Mouse (Mus musculus) liver, embryonic 16.5 days (tissue): ENCODE measurements at regions not wholly inside any gene's neighbourhood (a gene's known extent, or its start where the extent isn't known, plus 50 kb on each side); places are given as distances from the start of the nearest gene placed in this dataset.
"Not testable (repeated sequence)": the region's sequence is repeated elsewhere in the genome, so short reads cannot be mapped to it uniquely, and the experiment has no call there.

Experiments
- ATAC-seq: fragments of 200-750 bp; cut with Nextera tagmentation; 2 replicates; pipeline ENCODE4 v1.8.0; 2017; ENCODE audit warnings: low read depth, mild to moderate bottlenecking, moderate number of reproducible peaks, moderate library complexity
- H3K27ac ChIP-seq: fragments of 300-500 bp; sonication (generic); 2 replicates; pipeline ENCODE4 v1.5.1; 2014; ENCODE audit warnings: mild to moderate bottlenecking, low read length
- H3K27me3 ChIP-seq: fragments of 300-500 bp; sonication (generic); 2 replicates; pipeline ENCODE4 v1.6.1; 2014; ENCODE audit warnings: low read depth, low read length, mixed read lengths; ENCODE audit not compliant: control insufficient read depth, insufficient read depth
- H3K36me3 ChIP-seq: fragments of 300-500 bp; sonication (generic); 2 replicates; pipeline ENCODE4 v1.6.1; 2014; ENCODE audit warnings: mild to moderate bottlenecking; ENCODE audit not compliant: control insufficient read depth, insufficient read depth
- H3K4me1 ChIP-seq: fragments of 300-500 bp; sonication (generic); 2 replicates; pipeline ENCODE4 v1.6.1; 2014; ENCODE audit warnings: low read depth, low read length, mixed read lengths; ENCODE audit not compliant: control insufficient read depth
- H3K4me2 ChIP-seq: fragments of 300-500 bp; sonication (generic); 2 replicates; pipeline ENCODE4 v1.6.1; 2014; ENCODE audit warnings: low read depth, low read length, mixed read lengths
- H3K4me3 ChIP-seq: fragments of 300-500 bp; sonication (generic); 2 replicates; pipeline ENCODE4 v1.5.1; 2014; ENCODE audit warnings: low read depth, mild to moderate bottlenecking, low read length
- H3K9ac ChIP-seq: fragments of 300-500 bp; sonication (generic); 2 replicates; pipeline ENCODE4 v1.6.1; 2014; ENCODE audit warnings: low read depth, low read length
- H3K9me3 ChIP-seq: fragments of 300-500 bp; sonication (generic); replicated peaks from 2 replicates; pipeline ENCODE4 v1.6.1; 2016; ENCODE audit warnings: low read length; ENCODE audit not compliant: control insufficient read depth
- WGBS: fragments of 180-500 bp; shearing (Covaris S2); extraction: QIAGEN DNeasy Blood & Tissue Kit; methylation state at CpG from one replicate; pipeline ENCODE4 v1.1.7; 2014; ENCODE audit not compliant: insufficient replicate concordance; 5-methylcytosine and 5-hydroxymethylcytosine counted together

GRCm38 (mm10) chr10:117499177-117499863 lies 119.5 kb upstream of the Cpsf6 start:
- no peak for ATAC-seq
- Histone ChIP-seq H3K27me3 (no peaks in the 10 kb centered on the region), H3K27ac (no peak overlapping the region), H3K4me2 (no peak overlapping the region), H3K9me3 (no peaks in the 10 kb centered on the region), H3K4me3 (no peak overlapping the region), H3K9ac (no peak overlapping the region), H3K36me3 (no peaks in the 10 kb centered on the region), H3K4me1 (no peaks in the 10 kb centered on the region)
- WGBS: 74% methylated on average over 8 of the region's 8 CpGs

- Histone ChIP-seq H3K4me3 (no peak overlapping the region), H3K4me1 (no peaks in the 10 kb centered on the region), H3K36me3 (no peaks in the 10 kb centered on the region), H3K27me3 (no peaks in the 10 kb centered on the region), H3K27ac (no peak overlapping the region), H3K9me3 (no peaks in the 10 kb centered on the region), H3K4me2 (no peak overlapping the region), H3K9ac (no peak overlapping the region)
- no peak for ATAC-seq
- WGBS: 56% methylated on average over 6 of the region's 6 CpGs
Observed at GRCm38 (mm10) chr10:117498497-117498896, 118.7 kb upstream of the Cpsf6 start.

GRCm38 (mm10) chr10:117497565-117498256 lies 117.9 kb upstream of the Cpsf6 start:
- no peaks in the 10 kb centered on the region for H3K4me1 ChIP-seq
- no peak overlapping the region for H3K4me3 ChIP-seq
- no peaks in the 10 kb centered on the region for H3K36me3 ChIP-seq
- 61% methylated on average over 16 of the region's 16 CpGs for WGBS
- H3K4me2 ChIP-seq: no peak overlapping the region
- peak; percentile 39; the same call in 1 of the 2 replicates for ATAC-seq
- no peaks in the 10 kb centered on the region for H3K27me3 ChIP-seq
- H3K27ac ChIP-seq: no peak overlapping the region
- no peak overlapping the region for H3K9ac ChIP-seq
- no peaks in the 10 kb centered on the region for H3K9me3 ChIP-seq

GRCm38 (mm10) chr10:117497082-117497481 lies 117.3 kb upstream of the Cpsf6 start:
- H3K4me3 ChIP-seq, H3K4me1 ChIP-seq, H3K27me3 ChIP-seq, ATAC-seq, H3K9me3 ChIP-seq, H3K36me3 ChIP-seq, H3K9ac ChIP-seq, H3K4me2 ChIP-seq, H3K27ac ChIP-seq: not testable (repeated sequence)
- WGBS: 59% methylated on average over 1 of the region's 1 CpGs

- no peak for ATAC-seq
- no peaks in the 10 kb centered on the region for H3K4me1 ChIP-seq
- 71% methylated on average over 21 of the region's 21 CpGs for WGBS
Observed at GRCm38 (mm10) chr10:117496064-117497011, 116.5 kb upstream of the Cpsf6 start.

GRCm38 (mm10) chr10:117494171-117494701 lies 114.4 kb upstream of the Cpsf6 start:
- ATAC-seq: peak; percentile 74
- Histone ChIP-seq H3K27me3 (no peaks in the 10 kb centered on the region), H3K36me3 (no peaks in the 10 kb centered on the region), H3K4me3 (peak overlapping the region; percentile 43), H3K9me3 (no peaks in the 10 kb centered on the region), H3K9ac (no peak overlapping the region), H3K4me2 (peak overlapping the region; percentile 50), H3K27ac (peak overlapping the region; percentile 23; the same call in 1 of the 2 replicates), H3K4me1 (no peaks in the 10 kb centered on the region)
- WGBS: 16% methylated on average over 18 of the region's 18 CpGs

More at GRCm38 (mm10) chr10:117496064-117497011, 116.5 kb upstream of the Cpsf6 start:
- H3K27me3 ChIP-seq: no peaks in the 10 kb centered on the region
- H3K36me3 ChIP-seq: no peaks in the 10 kb centered on the region
- H3K4me3 ChIP-seq: no peak overlapping the region
- no peak overlapping the region for H3K4me2 ChIP-seq
- H3K9ac ChIP-seq: no peak overlapping the region
- no peaks in the 10 kb centered on the region for H3K9me3 ChIP-seq
- H3K27ac ChIP-seq: no peak overlapping the region

GRCm38 (mm10) chr10:117493824-117494121 lies 114.0 kb upstream of the Cpsf6 start:
- 0% methylated on average over 3 of the region's 5 CpGs for WGBS
- no peaks in the 10 kb centered on the region for H3K9me3 ChIP-seq
- H3K27me3 ChIP-seq: no peaks in the 10 kb centered on the region
- peak overlapping the region; percentile 50; the same call in 1 of the 2 replicates for H3K4me2 ChIP-seq
- no peak overlapping the region for H3K4me3 ChIP-seq
- no peak overlapping the region for H3K9ac ChIP-seq
- no peak overlapping the region for H3K27ac ChIP-seq
- H3K36me3 ChIP-seq: no peaks in the 10 kb centered on the region
- H3K4me1 ChIP-seq: no peaks in the 10 kb centered on the region
- no peak for ATAC-seq

- Histone ChIP-seq H3K9ac (no peak overlapping the region), H3K27me3 (no peaks in the 10 kb centered on the region), H3K4me3 (no peak overlapping the region), H3K27ac (no peak overlapping the region), H3K9me3 (no peaks in the 10 kb centered on the region), H3K36me3 (no peaks in the 10 kb centered on the region), H3K4me2 (no peak overlapping the region), H3K4me1 (no peaks in the 10 kb centered on the region)
- ATAC-seq: no peak
- 65% methylated on average over 3 of the region's 3 CpGs for WGBS
Observed at GRCm38 (mm10) chr10:117493091-117493823, 113.4 kb upstream of the Cpsf6 start.
